Mouse (Mus musculus): ENCODE measurements around the gene Nfkbia. TPM values are rescaled to one million over a fixed set of nuclear protein-coding genes. Genes with fewer than 3 reads are reported as not detected.

Gene Nfkbia
- polyA plus RNA-seq, 1 experiment from 2014 or later: 49.7 TPM

- H3K36me3 ChIP-seq (ENCODE audit: control insufficient read depth, insufficient read depth): peaks cover 34% of the 10 kb centered on the region
- H3K4me1 ChIP-seq (replicated peaks; ENCODE audit: control insufficient read depth, insufficient read depth, low read length): no peaks in the 10 kb centered on the region
- no peak for TF ChIP-seq CTCF (IDR thresholded peaks at IDR 0.05; ENCODE audit: low read depth)
- H3K27me3 ChIP-seq (replicated peaks; ENCODE audit: control insufficient read depth, insufficient read depth, low read length): no peaks in the 10 kb centered on the region
- H3K9me3 ChIP-seq (ENCODE audit: control insufficient read depth): no peaks in the 10 kb centered on the region
- peak overlapping the region; percentile 70 for H3K4me2 ChIP-seq (replicated peaks; ENCODE audit: low read depth)
- H3K4me3 ChIP-seq (ENCODE audit: low read depth, low read length): peak overlapping the region; percentile 70
- ATAC-seq: no peak
- 62% methylated on average over 13 of the region's 13 CpGs for WGBS
- peak overlapping the region; percentile 97 for H3K27ac ChIP-seq (ENCODE audit: low read depth, low read length)
- H3K9ac ChIP-seq (ENCODE audit: low read depth, low read length): peak overlapping the region; percentile 88
Observed at GRCm38 (mm10) chr12:55490722-55491449, 1.6 kb downstream of the Nfkbia start.

DNA sequence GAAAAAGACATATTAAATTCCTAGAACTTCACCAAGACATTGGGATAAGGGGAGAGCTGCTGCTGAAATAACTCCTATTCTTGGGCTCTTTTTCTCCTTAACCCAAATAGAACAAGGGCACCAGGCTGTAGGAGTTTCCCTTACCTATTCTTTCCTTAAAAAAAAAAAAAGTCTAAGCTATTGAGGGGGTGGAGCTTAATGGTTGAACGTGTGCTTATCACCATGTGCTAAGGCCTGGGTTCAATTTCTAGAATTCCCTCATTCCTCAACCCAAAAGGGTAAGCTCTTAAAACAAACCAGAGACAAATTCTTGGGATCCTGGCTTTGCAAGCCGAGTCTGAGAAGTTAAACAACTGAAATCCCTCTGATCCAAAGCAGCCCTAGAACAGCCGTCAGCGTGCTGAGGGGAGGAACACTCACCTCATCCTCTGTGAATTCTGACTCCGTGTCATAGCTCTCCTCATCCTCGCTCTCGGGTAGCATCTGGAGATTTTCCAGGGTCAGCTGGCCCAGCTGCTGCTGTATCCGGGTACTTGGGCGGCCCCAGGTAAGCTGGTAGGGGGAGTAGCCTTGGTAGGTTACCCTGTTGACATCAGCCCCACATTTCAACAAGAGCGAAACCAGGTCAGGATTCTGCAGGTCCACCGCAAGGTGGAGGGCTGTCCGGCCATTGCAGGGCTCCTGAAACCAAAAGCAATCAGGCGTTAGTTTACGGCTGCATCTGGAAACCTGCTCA, 2.3 kb downstream of the Nfkbia start:
- Histone ChIP-seq H3K27ac (ENCODE audit: low read depth, low read length) (no peak overlapping the region), H3K9me3 (ENCODE audit: control insufficient read depth) (no peaks in the 10 kb centered on the region), H3K4me3 (ENCODE audit: low read depth, low read length) (peak overlapping the region; percentile 70), H3K36me3 (ENCODE audit: control insufficient read depth, insufficient read depth) (peaks cover 34% of the 10 kb centered on the region), H3K4me1 (replicated peaks; ENCODE audit: control insufficient read depth, insufficient read depth, low read length) (no peaks in the 10 kb centered on the region), H3K9ac (ENCODE audit: low read depth, low read length) (no peak overlapping the region), H3K27me3 (replicated peaks; ENCODE audit: control insufficient read depth, insufficient read depth, low read length) (no peaks in the 10 kb centered on the region), H3K4me2 (replicated peaks; ENCODE audit: low read depth) (peak overlapping the region; percentile 70)
- WGBS: 70% methylated on average over 14 of the region's 14 CpGs
- no peak for ATAC-seq
- no peak for TF ChIP-seq CTCF (IDR thresholded peaks at IDR 0.05; ENCODE audit: low read depth)

DNA sequence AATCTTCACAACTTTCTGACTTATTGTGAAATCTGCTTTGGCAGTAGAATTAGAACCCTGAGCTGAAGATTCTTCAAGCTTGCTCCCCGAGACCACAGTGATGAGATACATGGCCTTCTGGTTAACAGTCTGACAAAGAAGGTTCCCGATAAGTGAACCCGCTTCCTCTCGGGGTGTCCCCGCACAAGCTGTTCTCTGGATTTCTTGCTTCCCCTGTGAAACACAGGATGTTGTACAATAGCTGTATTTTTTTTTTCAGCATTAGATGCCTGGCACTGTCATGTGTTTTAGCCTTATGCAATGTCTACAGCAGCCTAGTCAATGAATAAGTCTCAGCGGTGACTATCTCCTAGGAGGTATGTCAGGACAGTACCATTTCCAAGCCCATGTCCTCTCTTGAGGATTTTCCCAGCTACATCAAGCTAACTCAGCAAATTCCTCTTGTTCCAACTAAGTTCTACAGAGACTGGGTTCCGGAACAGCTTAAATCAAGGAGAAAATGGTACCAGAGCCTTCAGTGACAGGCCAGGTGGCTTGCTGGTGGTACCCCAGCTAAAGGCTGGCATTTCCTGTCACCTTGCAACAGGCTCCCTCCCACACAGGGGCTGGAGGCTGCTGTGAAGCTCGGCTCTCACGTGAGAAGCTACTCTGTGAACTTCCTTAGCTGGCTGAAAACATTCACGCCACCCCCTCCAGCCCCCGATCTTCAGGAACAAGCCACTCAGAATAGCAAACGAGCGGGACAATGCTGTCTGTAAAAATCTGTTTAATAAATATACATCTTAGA, 3.6 kb downstream of the Nfkbia start:
- no peak for TF ChIP-seq CTCF (IDR thresholded peaks at IDR 0.05; ENCODE audit: low read depth)
- no peak for ATAC-seq
- Histone ChIP-seq H3K4me2 (replicated peaks; ENCODE audit: low read depth) (no peak overlapping the region; the same call in 1 of the 2 replicates), H3K27me3 (replicated peaks; ENCODE audit: control insufficient read depth, insufficient read depth, low read length) (no peaks in the 10 kb centered on the region), H3K27ac (ENCODE audit: low read depth, low read length) (no peak overlapping the region), H3K9ac (ENCODE audit: low read depth, low read length) (no peak overlapping the region), H3K4me1 (replicated peaks; ENCODE audit: control insufficient read depth, insufficient read depth, low read length) (no peaks in the 10 kb centered on the region), H3K4me3 (ENCODE audit: low read depth, low read length) (no peak overlapping the region), H3K36me3 (ENCODE audit: control insufficient read depth, insufficient read depth) (peaks cover 34% of the 10 kb centered on the region), H3K9me3 (ENCODE audit: control insufficient read depth) (no peaks in the 10 kb centered on the region)
- 74% methylated on average over 13 of the region's 13 CpGs for WGBS

DNA sequence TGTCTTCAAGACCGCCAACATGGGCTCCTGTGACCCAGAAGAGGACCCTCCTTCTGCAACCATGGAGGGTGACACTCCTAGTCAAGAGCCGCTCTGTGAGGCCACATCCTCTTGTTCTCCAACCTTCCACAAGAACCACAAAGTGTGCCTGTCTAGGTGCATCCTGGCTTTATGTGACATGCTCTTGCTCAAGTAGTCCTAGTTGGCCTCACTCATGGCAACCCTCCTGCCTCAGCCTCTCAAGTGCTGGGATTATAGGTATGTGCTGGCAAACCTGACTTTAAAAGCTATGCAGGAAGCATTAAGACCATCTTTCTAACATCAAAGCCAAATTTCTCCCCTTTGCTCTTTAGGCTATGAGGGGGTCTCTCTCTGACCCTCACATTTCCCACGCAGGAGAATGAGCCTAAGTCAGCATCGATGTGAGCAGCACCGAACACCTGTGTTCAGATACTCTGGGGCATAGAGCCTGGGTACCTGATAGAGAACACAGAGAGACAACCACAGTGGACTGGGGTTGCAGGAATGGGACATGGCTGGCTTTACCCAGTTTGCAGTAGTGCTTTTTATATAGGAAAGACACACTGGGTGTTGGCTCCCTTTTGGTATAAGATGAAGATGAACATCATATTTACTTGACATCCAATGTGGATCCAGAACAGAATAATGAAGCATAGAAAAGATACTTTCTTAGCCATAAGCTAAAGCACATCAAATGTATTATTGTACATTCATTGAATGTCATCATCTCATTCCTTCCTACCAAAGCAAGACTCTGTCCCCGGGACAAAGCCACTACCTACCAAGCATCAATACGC, 4.4 kb downstream of the Nfkbia start:
- Histone ChIP-seq H3K9me3 (ENCODE audit: control insufficient read depth) (no peaks in the 10 kb centered on the region), H3K27ac (ENCODE audit: low read depth, low read length) (no peak overlapping the region), H3K4me1 (replicated peaks; ENCODE audit: control insufficient read depth, insufficient read depth, low read length) (no peaks in the 10 kb centered on the region), H3K36me3 (ENCODE audit: control insufficient read depth, insufficient read depth) (peaks cover 34% of the 10 kb centered on the region), H3K4me3 (ENCODE audit: low read depth, low read length) (no peak overlapping the region), H3K4me2 (replicated peaks; ENCODE audit: low read depth) (no peak overlapping the region), H3K27me3 (replicated peaks; ENCODE audit: control insufficient read depth, insufficient read depth, low read length) (no peaks in the 10 kb centered on the region), H3K9ac (ENCODE audit: low read depth, low read length) (no peak overlapping the region)
- no peak for ATAC-seq
- WGBS: 93% methylated on average over 7 of the region's 7 CpGs
- no peak for TF ChIP-seq CTCF (IDR thresholded peaks at IDR 0.05; ENCODE audit: low read depth)

- peak; percentile 8; the same call in 1 of the 2 replicates for ATAC-seq
- Histone ChIP-seq H3K9me3 (ENCODE audit: control insufficient read depth) (no peaks in the 10 kb centered on the region), H3K27me3 (replicated peaks; ENCODE audit: control insufficient read depth, insufficient read depth, low read length) (no peaks in the 10 kb centered on the region), H3K36me3 (ENCODE audit: control insufficient read depth, insufficient read depth) (peaks cover 34% of the 10 kb centered on the region), H3K9ac (ENCODE audit: low read depth, low read length) (no peak overlapping the region), H3K4me3 (ENCODE audit: low read depth, low read length) (no peak overlapping the region), H3K27ac (ENCODE audit: low read depth, low read length) (peak overlapping the region; percentile 52; the same call in 1 of the 2 replicates), H3K4me2 (replicated peaks; ENCODE audit: low read depth) (no peak overlapping the region), H3K4me1 (replicated peaks; ENCODE audit: control insufficient read depth, insufficient read depth, low read length) (no peaks in the 10 kb centered on the region)
- TF ChIP-seq CTCF (IDR thresholded peaks at IDR 0.05; ENCODE audit: low read depth): no peak
- 49% methylated on average over 18 of the region's 18 CpGs for WGBS
Observed at GRCm38 (mm10) chr12:55486923-55487674, 5.3 kb downstream of the Nfkbia start.

Measured in intestine, postnatal 0 days (tissue).